Mouse (Mus musculus): Measurements from ENCODE around the gene Slc9a3. TPM values are rescaled to one million over a fixed set of nuclear protein-coding genes. Genes with fewer than 3 reads are reported as not detected.

Gene Slc9a3
- polyA plus RNA-seq, 1 experiment = not detected

DNA sequence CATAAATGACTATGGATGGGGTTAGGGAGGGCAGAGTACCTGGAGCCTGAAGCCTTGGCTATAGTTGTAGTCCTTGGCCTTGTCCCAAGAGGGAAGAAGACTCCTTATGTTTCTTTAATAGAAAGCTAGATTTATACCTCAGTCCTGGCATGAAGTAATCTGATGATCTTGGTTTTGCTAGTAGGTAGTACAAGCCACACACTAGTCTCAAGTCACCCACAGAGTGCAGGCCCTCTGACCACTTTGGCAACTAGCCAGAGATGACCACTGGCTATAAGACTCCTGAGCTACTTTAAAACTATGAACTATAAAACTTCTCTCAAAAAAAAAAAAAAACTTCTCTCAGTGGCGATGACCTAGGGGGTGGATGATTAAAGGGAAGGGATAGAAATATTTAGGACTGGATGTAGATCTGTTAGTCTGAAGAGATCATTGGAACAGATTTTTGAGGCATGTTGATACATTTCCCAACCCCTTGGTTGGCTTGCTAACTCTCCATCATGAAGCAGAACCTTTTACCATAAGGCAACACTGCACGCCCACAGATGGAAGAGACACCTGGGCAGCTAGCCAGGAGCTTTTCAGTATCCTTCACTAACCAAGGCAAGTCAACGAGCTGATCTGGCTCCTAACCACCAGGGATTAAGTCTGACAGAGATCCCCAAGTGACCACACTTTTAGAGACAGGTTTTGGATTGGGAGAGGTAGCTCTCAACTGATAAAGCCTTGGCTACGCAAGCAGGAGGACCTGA is 18.2 kb upstream of the Slc9a3 start:
- 73% methylated on average over 4 of the region's 4 CpGs for WGBS
- H3K27ac ChIP-seq (ENCODE audit: control insufficient read depth, insufficient read depth, low read depth, low read length, poor library complexity) = no peak overlapping the region
- no peak overlapping the region for H3K4me3 ChIP-seq (replicated peaks; ENCODE audit: control insufficient read depth, low read depth, low read length)
- no peaks in the 10 kb centered on the region for H3K4me1 ChIP-seq (ENCODE audit: control insufficient read depth, insufficient read depth, low read length)
- TF ChIP-seq CTCF (IDR thresholded peaks at IDR 0.05; ENCODE audit: control insufficient read depth, insufficient read depth, low read length) = no peak
- no peak for TF ChIP-seq POLR2A (IDR thresholded peaks at IDR 0.05; ENCODE audit: borderline replicate concordance, control insufficient read depth, low read depth, low read length)

DNA sequence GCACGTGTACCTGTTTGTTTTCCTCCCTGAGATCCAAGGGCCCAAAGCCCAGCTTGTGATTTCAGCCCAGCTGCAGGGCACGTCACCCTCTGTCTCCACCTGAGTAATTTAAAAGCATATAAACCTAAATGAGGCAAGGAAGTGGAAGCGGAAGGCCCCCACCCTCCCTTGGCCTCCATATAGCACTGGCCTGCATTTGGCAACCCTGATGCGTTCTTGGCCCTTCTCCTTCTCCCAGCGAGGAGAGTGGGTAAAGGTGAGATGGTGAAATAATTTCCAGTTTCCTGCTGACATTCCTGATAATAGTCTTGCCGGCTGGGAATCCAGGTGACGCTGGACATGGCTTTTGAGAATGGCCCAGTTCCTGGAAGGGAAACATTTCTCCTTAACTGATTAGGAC is 16.8 kb upstream of the Slc9a3 start:
- H3K4me1 ChIP-seq (ENCODE audit: control insufficient read depth, insufficient read depth, low read length) = no peaks in the 10 kb centered on the region
- 82% methylated on average over 7 of the region's 7 CpGs for WGBS
- H3K27ac ChIP-seq (ENCODE audit: control insufficient read depth, insufficient read depth, low read depth, low read length, poor library complexity) = no peak overlapping the region
- H3K4me3 ChIP-seq (replicated peaks; ENCODE audit: control insufficient read depth, low read depth, low read length) = no peak overlapping the region
- TF ChIP-seq CTCF (IDR thresholded peaks at IDR 0.05; ENCODE audit: control insufficient read depth, insufficient read depth, low read length) = no peak
- no peak for TF ChIP-seq POLR2A (IDR thresholded peaks at IDR 0.05; ENCODE audit: borderline replicate concordance, control insufficient read depth, low read depth, low read length)

DNA sequence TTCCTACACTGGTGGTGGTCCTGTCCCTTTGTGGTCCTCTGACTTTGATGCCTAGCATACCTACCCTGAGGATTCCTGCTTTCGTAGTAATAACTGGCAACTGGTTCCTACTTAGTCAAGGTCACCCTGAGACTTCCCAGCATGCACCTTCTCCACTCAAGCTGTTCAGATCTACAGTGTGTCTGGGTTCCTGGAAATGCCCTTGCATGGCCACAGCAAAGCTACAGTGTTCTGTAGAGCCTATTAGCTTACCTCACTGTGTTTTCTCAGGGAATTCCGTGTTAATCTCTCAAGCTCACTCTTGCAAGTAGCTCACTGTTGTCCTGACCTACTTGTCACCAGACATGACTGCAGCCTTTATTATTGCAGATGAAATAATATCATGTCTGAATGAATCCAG is 13.8 kb upstream of the Slc9a3 start:
- H3K4me3 ChIP-seq (replicated peaks; ENCODE audit: control insufficient read depth, low read depth, low read length) = no peak overlapping the region
- H3K4me1 ChIP-seq (ENCODE audit: control insufficient read depth, insufficient read depth, low read length) = no peaks in the 10 kb centered on the region
- no peak overlapping the region for H3K27ac ChIP-seq (ENCODE audit: control insufficient read depth, insufficient read depth, low read depth, low read length, poor library complexity)
- 83% methylated on average over 2 of the region's 2 CpGs for WGBS
- TF ChIP-seq POLR2A (IDR thresholded peaks at IDR 0.05; ENCODE audit: borderline replicate concordance, control insufficient read depth, low read depth, low read length) = no peak
- TF ChIP-seq CTCF (IDR thresholded peaks at IDR 0.05; ENCODE audit: control insufficient read depth, insufficient read depth, low read length) = no peak

DNA sequence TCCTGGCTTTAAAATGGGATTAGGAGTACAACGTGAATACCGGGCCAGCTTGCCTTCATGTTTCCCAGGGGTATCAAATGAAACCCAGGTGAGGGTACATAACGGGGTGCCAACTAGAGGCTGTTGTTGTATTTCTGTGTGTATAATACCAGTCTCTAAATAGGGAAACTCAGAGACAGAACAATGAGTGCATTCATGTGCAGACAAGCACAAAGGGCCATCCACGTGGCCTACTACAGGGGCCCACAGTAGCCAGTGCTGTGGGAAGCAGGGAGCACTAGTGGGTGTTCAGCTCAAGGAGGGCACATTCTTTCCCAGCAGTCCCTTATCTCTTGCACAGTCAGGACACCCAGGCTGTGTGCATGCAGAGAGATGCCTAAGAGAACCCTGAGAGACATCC is 8.7 kb upstream of the Slc9a3 start:
- 83% methylated on average over 4 of the region's 4 CpGs for WGBS
- Histone ChIP-seq H3K4me1 (ENCODE audit: control insufficient read depth, insufficient read depth, low read length) (no peaks in the 10 kb centered on the region), H3K4me3 (replicated peaks; ENCODE audit: control insufficient read depth, low read depth, low read length) (no peak overlapping the region), H3K27ac (ENCODE audit: control insufficient read depth, insufficient read depth, low read depth, low read length, poor library complexity) (no peak overlapping the region)
- TF ChIP-seq CTCF (IDR thresholded peaks at IDR 0.05; ENCODE audit: control insufficient read depth, insufficient read depth, low read length) (no peak), POLR2A (IDR thresholded peaks at IDR 0.05; ENCODE audit: borderline replicate concordance, control insufficient read depth, low read depth, low read length) (no peak)

DNA sequence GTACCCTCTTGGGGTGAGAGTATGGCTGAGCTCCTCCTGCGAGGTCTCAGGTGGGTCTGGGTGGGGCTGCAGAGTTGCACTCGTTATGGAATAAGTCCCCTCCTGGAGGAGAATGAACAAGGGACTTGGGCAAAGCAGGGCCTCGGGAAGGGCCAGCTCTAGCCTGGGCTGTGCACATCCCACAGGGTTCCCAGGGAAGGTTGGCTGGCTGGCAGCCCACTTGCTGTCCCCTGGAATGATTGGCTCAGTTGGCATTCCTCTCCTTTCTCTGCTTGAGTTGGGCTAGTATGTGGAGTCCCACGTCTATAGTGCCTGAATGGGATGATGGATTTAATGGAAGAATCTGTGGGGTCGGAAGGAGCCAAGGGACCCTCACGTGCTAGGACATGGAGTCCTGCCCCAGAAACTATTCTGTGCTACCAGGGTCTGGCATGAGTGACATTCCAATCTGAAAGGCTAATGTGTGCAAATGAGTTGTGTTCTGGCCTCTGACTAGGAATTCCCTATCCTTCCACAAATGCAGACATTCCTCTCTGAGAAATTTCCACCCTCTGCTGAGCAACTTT is 7.5 kb upstream of the Slc9a3 start:
- Histone ChIP-seq H3K27ac (ENCODE audit: control insufficient read depth, insufficient read depth, low read depth, low read length, poor library complexity) (no peak overlapping the region), H3K4me1 (ENCODE audit: control insufficient read depth, insufficient read depth, low read length) (no peaks in the 10 kb centered on the region), H3K4me3 (replicated peaks; ENCODE audit: control insufficient read depth, low read depth, low read length) (no peak overlapping the region)
- WGBS = 74% methylated on average over 6 of the region's 6 CpGs
- no peak for TF ChIP-seq POLR2A (IDR thresholded peaks at IDR 0.05; ENCODE audit: borderline replicate concordance, control insufficient read depth, low read depth, low read length)
- no peak for TF ChIP-seq CTCF (IDR thresholded peaks at IDR 0.05; ENCODE audit: control insufficient read depth, insufficient read depth, low read length)

DNA sequence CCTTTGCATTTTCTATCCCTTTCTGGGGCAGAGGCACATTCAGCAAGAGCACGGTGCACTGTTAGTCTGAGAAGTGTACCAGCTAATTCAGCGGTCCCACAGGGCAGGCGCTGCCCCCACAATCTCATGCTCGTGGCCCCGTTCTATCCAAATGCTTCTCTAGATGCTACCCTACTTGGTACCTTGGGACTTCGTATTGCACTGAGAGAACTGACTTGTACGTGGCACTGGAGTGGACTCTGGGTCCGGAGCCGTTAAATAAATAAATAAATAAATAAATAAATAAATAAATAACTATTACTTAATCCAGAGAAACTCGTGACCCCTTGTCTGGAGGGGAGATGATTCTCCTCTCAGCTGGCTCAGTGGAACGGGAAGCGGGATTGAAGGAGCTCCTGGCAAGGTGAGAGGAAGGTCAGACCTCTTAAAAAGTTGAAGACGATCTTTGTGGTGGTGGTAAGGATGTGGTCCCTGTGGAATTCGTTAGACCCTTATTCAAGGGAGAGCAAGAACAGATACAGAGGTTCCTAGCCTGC is 606 bp downstream of the Slc9a3 start:
- TF ChIP-seq CTCF (IDR thresholded peaks at IDR 0.05; ENCODE audit: control insufficient read depth, insufficient read depth, low read length) = no peak
- TF ChIP-seq POLR2A (IDR thresholded peaks at IDR 0.05; ENCODE audit: borderline replicate concordance, control insufficient read depth, low read depth, low read length) = no peak
- Histone ChIP-seq H3K4me3 (replicated peaks; ENCODE audit: control insufficient read depth, low read depth, low read length) (no peak overlapping the region), H3K4me1 (ENCODE audit: control insufficient read depth, insufficient read depth, low read length) (no peaks in the 10 kb centered on the region), H3K27ac (ENCODE audit: control insufficient read depth, insufficient read depth, low read depth, low read length, poor library complexity) (no peak overlapping the region)
- 41% methylated on average over 14 of the region's 14 CpGs for WGBS

GRCm38 (mm10) chr13:74122632-74123031 is 1.4 kb downstream of the Slc9a3 start:
- TF ChIP-seq CTCF (IDR thresholded peaks at IDR 0.05; ENCODE audit: control insufficient read depth, insufficient read depth, low read length) = no peak
- no peak for TF ChIP-seq POLR2A (IDR thresholded peaks at IDR 0.05; ENCODE audit: borderline replicate concordance, control insufficient read depth, low read depth, low read length)
- 69% methylated on average over 3 of the region's 3 CpGs for WGBS
- Histone ChIP-seq H3K4me3 (replicated peaks; ENCODE audit: control insufficient read depth, low read depth, low read length) (no peak overlapping the region), H3K27ac (ENCODE audit: control insufficient read depth, insufficient read depth, low read depth, low read length, poor library complexity) (no peak overlapping the region), H3K4me1 (ENCODE audit: control insufficient read depth, insufficient read depth, low read length) (no peaks in the 10 kb centered on the region)

GRCm38 (mm10) chr13:74127571-74127970 is 6.3 kb downstream of the Slc9a3 start:
- 81% methylated on average over 7 of the region's 7 CpGs for WGBS
- TF ChIP-seq CTCF (IDR thresholded peaks at IDR 0.05; ENCODE audit: control insufficient read depth, insufficient read depth, low read length) (no peak), POLR2A (IDR thresholded peaks at IDR 0.05; ENCODE audit: borderline replicate concordance, control insufficient read depth, low read depth, low read length) (no peak)
- Histone ChIP-seq H3K4me1 (ENCODE audit: control insufficient read depth, insufficient read depth, low read length) (no peaks in the 10 kb centered on the region), H3K4me3 (replicated peaks; ENCODE audit: control insufficient read depth, low read depth, low read length) (no peak overlapping the region), H3K27ac (ENCODE audit: control insufficient read depth, insufficient read depth, low read depth, low read length, poor library complexity) (no peak overlapping the region)

Data from bone marrow, adult 2 months (tissue).